Mouse (Mus musculus) urinary bladder, adult 2 months (tissue): Measurements from ENCODE around the gene Gm20696. TPM values are rescaled to one million over a fixed set of nuclear protein-coding genes. Genes with fewer than 3 reads are reported as not detected.

ENCODE experiments used
- DNase-seq: peaks from one replicate; pipeline ENCODE4 v3.0.0; 2022; ENCODE audit warnings: low spot score
- polyA plus RNA-seq: library from polyadenylated mRNA; depleted of rRNA; stranded (reverse); fragments of >200 nt; gene quantifications from 2 replicates; pipeline ENCODE4 v1.2.3, GENCODE M21; 2012

The Gm20696 gene
- polyA plus RNA-seq, 1 experiment = 1.2 TPM

DNA sequence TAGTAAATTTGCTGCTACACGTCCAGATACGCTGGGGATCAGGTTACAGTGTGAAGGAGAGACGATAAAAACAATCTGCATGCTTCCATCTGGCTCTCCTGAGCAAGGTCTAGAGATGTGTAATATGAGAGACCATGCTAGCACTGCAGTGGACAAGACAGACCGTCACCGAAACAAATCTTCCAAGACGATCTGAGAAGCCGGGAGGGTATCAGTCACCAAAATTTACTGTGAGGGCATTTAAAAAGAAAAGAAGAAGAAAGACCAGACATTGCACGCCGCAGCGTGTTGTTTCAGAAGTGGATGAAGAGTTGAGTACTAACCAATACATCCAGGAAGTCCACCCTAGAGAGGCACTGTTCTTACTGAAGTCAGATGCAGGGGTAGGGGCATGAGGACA lies 183.0 kb downstream of the Gm20696 start:
- no peak for DNase-seq

- DNase-seq = no peak
These were observed 185.0 kb downstream of the Gm20696 start for GRCm38 (mm10) chr6:99481568-99481967.

GRCm38 (mm10) chr6:99478873-99479650 lies 187.5 kb downstream of the Gm20696 start:
- DNase-seq = no peak

DNA sequence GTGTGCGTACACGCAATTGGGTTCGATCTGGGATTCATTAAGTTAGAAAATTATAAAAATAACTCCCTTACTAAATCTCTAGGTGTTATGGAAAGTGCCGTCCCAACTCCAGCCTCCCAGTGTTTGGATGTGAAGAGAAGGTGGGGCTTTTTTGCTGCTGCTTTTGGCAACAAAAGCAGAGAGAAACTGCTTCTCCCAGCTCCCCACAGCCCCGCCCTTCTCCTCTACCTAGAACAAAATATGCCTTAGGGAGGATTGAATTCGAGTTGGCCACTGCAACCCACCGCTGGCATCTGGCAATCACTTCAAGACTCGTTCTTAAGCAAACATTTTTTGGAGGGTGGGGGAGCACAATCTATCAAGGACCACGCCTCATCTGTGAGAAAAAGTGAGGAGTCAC lies 191.6 kb downstream of the Gm20696 start:
- no peak for DNase-seq

- no peak for DNase-seq
These were observed 195.7 kb downstream of the Gm20696 start for GRCm38 (mm10) chr6:99470906-99471305.

- DNase-seq = no peak
These were observed 197.3 kb downstream of the Gm20696 start for GRCm38 (mm10) chr6:99469134-99469834.

- DNase-seq = no peak
These were observed 198.8 kb downstream of the Gm20696 start for GRCm38 (mm10) chr6:99467831-99468230.

DNA sequence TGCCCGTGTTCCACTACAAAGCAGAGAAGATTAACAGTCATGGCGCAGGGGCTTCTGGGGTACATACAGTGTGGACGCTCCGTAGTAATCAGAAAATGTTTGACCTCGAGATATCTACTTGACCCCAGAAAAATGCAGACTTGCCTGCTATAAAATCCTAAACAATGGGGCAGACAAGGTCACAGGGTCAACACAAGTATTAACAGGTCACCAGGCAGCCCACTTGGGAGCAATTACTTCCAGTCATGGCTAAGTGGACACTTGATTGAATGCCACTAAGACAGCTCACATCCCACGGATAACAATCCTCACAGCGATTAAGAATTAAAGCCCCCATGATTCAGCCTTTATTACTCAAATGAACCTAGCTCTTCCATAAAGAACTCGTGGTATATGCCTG lies 199.5 kb downstream of the Gm20696 start:
- DNase-seq = no peak

DNA sequence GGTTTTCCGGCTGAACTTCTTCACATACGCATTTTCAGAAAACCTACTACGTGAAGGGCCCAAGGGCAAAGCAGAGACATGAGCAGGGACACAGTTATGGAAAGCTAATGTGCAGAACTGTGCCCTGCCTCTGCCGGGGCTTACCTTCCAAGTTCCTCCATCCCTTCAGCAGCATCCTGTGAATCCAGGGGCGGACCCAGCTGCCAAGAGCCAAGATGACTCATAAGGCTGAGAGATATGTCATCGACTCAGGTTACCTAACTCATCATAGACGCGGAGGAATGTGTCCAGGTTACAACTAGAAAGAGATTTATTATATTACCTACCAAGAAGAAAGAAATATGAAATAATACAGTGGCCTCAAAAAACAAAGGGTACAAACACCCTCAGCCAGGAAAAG lies 200.2 kb downstream of the Gm20696 start:
- no peak for DNase-seq

GRCm38 (mm10) chr6:99464449-99464848 lies 202.1 kb downstream of the Gm20696 start:
- no peak for DNase-seq

GRCm38 (mm10) chr6:99463906-99464305 lies 202.7 kb downstream of the Gm20696 start:
- no peak for DNase-seq

DNA sequence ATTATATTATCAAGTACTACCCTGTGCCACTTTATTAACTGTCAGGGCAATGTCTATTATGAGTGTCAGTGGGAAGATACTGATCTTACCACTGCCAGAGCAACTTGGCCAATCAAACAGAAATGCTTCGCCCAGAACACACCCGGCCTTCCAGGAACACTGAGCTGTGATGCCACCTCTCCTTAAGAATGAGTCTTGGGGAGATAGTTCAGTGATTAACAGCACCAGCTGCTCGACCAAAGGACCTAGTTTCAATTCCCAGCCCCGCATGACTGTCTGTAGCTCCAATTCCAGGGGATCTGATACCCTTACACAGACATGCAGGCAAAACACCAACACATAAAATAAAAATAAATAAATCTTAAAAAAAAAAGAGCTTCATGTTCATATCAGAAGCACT lies 207.8 kb downstream of the Gm20696 start:
- DNase-seq = no peak

DNA sequence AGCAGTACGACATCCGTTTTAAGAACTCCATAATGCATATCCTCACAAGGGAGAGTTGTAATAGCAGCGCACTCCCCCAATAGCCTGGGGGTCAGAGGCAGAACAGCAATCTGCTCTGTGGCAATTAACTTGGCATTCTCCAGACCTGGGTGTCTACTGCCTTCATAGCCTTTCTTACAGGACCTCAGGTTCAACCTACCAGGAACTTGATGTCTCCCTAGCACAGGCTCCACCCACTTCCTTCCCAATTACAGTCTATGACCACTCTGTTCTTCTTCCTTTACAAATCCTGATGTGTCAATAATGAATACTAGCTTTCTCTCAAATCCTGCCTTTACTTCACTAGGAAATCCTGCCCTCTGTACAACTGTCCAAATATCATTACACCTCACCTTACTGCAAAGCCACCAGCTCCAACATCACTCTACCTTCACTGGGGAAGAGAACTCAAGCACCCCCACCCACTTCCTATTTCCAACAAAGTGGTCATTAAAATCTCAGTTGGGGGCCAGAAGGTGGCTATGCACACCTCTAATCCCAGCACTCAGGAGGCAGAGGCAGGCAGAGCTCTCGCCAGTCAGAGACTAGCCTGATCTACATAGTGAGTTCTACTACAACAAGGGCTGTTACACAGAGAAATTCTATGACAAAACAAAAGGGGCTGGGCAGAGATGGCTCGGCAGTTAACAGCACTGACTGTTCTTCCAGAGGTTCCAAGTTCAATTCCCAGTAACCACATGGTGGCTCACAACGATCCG lies 212.7 kb downstream of the Gm20696 start:
- no peak for DNase-seq

DNA sequence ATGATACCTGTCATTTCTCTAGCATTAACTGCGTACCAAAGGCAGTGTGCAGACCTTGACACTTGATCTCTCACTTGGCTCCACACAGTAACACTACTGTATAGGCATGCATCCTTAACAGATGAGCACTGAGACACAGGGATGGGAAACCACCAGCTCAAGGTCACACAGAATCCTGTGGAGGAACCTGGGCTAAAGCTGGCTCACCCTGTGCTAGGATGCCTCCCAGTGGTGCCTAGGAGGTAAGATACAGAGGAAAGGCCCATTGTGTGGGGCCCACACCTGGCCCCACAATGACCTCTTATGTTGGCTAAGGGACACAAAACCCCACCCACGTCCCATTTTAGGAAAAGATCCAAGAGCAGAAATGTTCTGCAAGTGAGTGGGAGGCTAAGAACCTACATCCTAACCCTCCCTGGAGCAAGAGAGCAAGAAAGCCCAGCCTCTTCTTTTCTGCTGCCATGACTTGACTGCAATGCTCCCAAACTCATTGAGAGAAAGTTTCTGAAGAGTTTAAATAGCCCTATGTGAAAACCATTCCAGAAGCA lies 213.9 kb downstream of the Gm20696 start:
- DNase-seq = no peak

DNA sequence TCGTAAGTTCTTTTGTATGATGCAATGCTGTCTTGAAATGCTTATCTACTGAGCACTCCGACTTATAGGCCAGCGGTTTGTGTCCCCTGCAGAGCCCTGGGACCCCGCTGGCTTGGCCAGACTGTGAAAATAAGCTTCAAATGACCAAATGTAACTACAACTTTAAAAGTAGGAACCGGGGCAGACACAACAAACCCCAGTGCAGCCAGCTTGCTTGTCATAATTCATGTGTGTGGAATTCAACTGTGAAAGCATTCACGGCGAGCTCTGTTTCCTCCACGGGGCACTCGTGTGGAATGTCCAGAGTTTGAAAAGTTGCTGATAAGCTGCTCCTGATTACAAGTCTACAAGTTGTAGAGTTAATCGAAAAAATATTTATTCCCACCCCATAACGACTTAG lies 215.1 kb downstream of the Gm20696 start:
- no peak for DNase-seq

DNA sequence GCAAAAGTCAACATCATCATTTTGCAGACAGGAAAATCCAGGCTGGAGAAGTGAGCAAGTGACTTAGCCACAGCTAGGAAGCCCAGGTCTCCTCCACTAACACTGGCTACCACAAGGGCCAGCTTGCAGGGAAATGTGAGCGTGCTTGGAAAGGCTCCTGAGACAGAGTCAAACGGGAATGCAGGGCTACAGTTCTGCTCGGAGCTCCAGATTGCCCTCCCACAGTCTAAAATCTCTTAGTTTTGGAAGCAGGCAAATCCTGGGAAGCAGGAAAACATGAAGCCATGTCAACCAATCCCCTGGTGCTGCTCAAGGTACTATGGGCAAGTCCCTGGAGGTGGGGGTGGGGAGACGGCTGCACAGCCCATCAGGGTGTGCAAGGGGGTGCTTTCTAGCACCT lies 219.2 kb downstream of the Gm20696 start:
- no peak for DNase-seq

GRCm38 (mm10) chr6:99446801-99447415 lies 219.7 kb downstream of the Gm20696 start:
- no peak for DNase-seq

- no peak for DNase-seq
These were observed 223.1 kb downstream of the Gm20696 start for GRCm38 (mm10) chr6:99443460-99443859.

DNA sequence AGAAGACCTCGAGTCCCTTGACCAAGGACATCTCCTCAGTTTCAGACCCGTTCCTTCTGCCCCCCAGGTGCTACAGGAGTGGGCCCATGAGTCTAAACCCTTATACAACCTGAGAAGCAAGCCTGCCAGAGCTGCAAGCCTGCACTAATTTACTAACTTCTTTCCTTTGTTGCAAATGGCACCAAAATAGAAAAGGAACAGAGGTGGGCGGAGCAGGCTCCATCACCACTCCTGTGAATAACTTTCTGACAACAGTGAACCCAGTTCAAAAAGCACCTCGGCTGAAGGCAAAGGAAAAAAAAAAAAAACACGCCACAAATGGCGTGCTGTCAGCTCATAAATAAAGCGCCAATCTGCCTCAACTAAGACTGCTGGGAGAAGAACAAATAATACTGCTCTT lies 225.5 kb downstream of the Gm20696 start:
- DNase-seq = no peak

DNA sequence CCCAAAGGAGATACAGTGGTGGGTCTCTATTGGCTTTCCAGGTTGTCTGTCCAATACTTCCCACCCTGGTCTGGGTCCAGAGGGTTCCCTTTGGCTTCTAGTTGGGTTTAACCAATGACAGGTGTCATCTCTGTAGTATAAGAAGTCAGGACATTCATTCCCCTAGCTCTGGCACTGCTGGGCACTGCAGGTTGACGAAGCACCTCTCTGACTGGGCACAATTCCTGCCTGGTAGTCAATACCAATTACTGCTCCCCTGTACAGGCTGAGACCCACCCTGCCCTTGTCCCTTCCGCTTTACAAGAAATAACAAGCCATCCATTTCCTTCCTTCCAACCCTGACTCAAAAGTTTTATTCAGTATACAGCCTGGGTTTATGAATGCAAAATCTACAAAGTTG lies 226.0 kb downstream of the Gm20696 start:
- DNase-seq = no peak

DNA sequence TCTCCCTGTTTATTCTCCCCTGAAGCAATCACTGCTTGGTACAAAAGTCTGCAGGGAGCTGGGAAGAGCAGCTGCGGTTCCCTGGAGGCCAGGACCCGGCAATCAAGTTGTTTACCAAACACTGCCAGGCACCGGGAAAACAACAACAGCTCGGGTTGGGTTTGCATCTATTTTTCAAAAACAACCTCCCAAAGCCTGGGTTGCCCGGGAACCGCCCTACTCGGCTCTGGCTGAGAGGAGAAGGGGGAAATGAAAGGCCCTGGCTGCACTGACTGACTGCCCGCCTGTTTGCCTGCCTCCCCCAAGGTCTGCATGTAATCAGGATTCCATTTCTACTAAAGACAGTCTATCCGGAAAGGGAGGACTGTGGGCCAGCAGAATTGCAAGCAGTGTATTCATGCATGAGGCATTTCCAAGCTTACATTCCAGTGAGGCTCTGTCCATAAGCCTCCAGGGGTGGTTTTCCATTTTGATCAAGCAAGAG lies 226.7 kb downstream of the Gm20696 start:
- DNase-seq = no peak
